Mouse (Mus musculus) spleen, postnatal 14 days (tissue): ENCODE measurements around the gene Fyn.

Source experiments
- DNase-seq, 2 experiments: peaks; one replicate each; pipeline ENCODE4 v3.0.0; 2021 to 2022; ENCODE audit warnings: low spot score in 2 of 2

The Fyn gene

DNA sequence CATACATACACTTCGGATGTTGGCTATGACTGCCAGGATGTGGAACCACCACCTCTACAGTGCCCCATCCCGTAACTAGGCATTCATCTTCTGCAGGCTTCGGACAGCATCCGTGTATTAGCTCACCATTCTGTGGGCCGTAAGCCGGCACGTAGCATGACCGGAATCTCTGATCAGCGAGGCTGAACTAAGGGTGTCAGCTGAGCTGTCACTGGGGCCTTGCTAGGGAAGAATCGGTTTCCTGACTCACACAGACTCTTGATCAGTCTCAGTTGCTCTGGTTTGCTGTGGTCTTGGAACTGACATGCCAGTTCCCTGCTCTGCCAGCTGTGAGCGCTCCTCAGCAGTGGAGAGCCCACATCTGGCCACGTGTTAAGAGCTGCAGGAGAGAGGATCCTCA is 137.7 kb downstream of the Fyn start:
- no peak for DNase-seq

DNA sequence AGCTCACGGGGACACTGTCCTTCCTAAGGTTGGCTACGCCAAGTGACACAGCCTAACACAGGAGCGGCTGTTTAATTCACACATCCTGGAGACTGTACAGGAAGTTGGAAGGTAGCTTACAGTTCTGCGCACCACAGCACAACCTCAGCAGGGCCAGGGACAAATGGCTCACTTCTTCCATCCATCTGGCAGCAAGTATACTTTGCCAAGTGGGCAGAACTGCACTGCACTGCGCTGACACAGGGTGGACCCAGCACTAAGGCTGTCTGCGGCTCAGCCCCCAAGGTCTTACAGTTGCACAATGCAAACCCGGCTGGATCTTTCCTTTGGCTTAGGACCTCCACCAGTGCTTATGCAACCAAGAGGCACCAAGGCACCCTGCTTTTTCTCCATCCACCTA is 138.2 kb downstream of the Fyn start:
- no peak for DNase-seq

DNA sequence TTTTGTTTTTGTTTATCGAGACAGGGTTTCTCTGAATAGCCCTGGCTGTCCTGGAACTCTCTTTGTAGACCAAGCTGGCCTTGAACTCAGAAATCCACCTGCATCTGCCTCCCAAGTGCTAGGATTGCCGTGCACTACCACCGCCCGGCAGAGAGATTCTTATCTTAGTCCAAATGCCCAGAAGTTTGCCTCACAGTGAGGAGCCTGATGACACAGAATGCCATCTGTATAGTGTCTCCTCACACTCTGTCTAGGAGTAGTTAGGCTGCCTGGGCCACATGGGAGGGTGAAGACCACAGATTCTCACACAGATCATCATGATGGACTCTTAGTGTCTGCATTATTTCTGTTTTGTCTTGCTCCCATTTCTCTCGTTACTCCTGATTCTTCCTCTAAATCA is 140.1 kb downstream of the Fyn start:
- DNase-seq, result no peak

DNA sequence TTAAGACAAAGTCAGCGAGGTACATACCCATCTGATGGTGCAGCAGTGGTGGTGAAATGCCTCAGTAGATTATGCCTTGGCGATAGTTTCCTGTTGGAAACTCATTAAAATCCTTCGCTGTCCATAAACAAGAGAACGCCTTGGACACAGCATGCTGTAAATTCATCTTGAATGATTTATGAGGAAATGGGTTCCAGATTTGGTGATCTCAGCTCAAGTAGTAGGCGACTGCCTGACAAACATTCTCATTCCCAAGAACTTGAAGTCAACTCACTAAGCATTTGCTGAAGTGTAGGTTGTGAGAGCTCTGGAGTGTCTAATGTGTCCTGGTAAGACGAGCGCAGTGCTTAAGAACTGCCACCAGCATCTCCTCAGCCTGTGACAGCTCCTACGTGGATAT is 141.3 kb downstream of the Fyn start:
- no peak for DNase-seq

DNA sequence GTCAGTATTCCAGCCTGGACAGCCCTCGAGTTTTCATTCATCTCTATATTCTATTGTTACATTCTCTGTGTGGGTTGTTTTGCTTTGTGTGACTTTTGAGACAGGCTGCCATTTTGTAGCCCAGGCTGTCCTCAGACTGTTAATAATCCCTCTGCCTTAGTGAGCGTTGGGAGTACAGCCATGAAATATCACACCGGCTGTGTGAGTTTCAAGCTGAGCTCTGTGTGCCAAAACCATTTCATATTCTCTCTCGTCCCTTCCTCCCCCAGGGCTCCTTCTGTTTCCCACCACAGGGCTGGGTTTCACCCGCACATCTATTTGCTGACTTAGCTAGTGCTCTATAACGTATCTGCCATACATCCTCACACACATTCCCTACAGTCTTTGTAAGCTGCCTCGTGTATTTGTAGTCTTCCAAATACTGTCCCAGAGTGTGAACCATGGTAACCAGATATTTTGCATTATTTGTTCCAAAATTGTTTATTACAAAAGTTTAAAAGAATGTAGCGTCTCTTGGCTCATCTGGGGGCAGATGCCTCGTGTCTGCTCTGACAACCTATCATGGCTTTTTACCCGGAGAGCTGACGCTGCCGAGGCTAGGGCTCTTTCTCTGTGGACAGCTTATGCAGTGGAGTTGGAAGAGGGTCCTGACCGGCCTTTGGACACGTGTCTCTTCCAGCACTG is 144.1 kb downstream of the Fyn start:
- DNase-seq, result no peak

DNA sequence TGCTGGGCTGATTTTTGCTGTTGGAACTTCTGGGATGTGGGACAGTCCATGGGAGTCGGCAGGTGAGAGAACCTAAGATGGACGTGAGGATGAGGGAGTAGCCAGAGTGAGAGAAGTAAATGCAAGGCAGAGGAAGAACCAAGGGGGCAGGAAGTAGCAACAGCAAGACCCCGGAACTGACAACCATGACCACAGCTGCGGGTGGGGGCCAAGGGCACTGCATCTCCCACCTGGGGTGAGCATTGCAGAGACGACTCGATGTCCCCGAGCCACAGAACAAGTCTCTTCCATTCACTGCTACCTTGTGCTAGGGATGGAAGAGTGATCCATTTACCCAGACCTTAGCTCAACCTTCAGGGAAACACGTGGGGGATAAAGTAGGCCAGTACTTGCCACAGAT is 146.3 kb downstream of the Fyn start:
- no peak for DNase-seq

DNA sequence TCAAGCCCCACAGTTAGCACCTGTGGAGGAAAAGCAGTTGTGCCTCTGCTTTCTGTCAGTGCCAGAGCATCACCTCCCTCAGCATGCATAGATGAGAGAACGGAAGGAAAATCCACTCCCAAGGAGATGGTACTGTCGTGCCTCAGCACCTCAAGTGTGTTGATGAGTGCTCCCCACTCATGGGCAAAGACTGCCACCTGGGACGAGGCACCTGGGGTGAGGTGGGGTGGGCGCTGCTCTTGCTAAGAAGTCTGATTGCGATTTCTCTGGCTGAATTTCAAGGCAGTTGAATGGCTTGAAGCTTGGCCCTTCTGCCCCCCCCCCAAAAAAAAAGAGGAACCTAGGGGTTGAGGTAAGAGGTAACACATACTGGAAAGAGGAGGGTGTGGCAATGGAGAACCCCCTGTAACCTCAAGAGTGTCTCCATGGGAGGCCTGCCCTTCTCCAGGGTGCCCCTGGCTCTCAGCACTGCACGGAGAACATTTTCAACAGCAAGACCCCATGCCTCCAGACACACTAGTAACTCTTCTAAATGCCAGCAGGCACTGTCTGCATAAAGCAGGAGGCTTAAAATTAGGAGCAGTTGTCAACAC is 148.0 kb downstream of the Fyn start:
- no peak for DNase-seq

DNA sequence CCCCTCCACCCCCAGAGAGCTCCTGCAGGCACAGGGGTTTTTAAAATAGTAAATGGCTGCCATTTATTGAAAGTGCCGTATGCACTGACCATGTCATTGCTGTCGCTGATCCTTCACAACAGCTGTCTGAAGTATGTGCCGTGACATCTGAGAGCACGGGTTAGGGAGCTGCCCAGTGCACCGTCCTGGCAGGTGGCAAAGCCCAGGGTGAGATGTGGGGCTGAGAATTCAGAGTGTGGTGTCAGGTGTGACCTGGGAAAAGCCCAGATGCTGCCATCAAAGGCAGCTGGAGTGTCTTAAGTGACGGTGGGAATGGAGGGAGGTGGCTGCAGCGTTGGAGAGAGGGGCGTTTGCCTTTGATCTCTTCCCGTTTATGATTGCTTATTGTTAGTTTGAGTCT is 148.7 kb downstream of the Fyn start:
- no peak for DNase-seq

DNA sequence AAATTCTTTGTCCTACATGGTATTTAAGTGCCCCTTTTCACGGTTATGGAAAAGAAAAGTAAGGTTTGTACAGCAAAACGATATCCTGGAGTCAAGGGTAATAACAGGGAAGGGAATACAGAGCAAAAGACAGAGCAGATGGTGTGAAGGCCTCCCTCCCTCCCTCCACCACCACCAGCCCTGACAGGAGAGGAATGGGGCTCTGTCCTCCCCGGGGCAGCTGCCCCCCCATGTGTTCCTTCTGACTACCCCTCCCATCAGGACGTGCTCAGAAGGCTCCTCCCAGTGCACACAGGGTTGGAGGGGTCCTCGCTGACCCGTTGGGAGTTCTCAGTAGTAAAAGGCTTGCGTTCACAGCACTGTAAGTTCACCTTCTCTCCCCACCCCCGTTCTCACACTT is 149.6 kb downstream of the Fyn start:
- DNase-seq, result no peak

DNA sequence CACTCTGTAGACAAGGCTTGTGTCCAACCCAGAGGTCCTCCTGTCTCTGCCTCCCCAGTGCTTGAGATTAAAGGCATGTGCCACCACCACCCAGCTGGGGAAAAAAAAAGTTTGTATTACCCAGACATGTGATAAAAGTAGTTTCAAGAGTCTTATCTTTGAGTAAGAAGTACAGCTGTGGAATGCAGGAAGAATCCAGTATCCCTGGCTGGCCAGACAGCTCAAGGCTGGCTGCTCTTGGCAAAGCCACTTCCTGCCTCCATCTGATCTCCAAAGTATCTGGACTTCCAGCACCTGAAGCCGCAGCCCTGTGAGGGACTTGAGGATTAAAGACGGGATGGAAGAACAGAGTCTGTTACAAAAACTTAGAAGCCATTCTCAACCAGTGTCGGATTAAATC is 150.2 kb downstream of the Fyn start:
- no peak for DNase-seq

DNA sequence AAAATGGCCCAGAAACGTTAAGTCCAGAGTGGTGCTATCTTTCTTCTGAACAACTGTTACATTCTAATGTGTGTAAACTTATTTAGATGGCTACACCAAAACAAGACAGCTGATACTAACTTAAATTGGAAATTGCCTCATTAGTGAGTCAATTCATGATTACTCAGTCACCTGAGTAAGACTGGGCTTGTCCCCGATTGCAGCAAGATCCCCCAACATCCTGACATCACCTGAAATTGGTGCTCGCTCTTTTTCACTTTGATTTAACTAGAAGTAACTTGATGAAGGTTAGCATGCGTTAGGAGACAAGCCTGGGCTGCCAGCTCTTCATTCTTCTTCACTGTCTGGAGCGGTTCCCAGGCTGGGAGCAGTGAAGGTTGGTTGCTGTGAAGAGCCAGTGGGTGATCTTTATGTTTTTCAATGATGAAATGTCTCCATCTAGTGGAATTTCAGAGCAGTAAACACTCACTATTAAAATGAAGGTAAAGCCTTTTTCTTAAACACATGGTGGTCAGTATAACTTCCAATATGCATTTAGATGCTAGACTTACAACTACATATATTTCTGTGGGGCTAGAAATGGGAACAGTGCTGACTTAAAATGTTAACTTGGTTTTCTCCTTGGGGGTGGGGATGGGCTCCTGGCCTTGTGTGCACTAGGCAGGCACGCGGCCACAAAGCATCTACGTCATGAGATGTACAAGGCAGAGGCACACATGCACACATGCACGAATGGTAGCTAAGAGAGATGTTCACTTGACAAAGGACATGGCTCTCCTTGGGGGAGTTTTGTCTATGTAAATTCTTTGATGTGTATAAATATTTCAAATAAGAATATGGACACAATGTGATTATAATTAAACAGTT is 151.7 kb downstream of the Fyn start:
- no peak for DNase-seq

DNA sequence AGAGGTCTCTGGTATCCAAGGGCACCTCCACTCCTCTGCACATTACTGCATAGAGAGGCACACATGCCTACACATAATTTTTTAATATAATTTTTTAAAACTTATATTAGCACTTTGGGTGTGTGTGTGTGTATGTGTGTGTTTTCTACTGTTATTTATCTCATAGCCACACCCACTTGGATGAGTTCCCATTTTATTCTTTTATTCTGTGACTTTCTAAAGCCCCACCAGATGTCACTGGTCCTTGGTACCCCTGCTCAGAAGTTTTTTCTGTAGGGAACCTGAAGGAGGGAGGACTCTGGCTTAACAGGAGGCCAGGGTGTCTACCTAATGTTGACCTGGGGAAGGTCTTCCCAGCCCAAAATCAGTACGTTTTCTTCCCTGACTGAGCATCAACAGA is 152.7 kb downstream of the Fyn start:
- no peak for DNase-seq

DNA sequence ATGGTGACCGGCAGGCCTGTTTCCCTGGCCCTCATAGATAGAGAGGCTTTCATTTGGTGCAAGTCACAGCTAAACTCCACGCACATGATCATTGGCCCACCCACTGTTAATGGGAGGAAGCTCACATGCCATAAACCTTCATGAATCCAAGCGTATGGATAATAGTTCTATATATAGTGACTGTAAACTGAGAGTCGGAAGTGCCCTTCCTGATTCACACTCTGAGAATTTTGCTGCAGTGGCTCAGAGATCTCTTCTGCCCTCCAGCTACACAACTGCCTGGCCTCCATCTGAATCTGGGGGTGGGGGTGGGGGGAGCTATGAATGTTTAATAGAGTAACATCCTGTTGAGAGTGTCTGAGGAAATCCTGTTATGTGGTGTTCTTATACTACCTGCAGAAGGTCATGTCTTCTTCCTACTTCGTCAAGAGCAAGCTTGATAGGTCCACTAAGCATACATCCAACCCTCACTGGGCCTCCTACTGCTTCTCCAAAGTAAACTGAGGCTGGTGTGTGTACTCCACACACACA is 153.3 kb downstream of the Fyn start:
- DNase-seq, result no peak

DNA sequence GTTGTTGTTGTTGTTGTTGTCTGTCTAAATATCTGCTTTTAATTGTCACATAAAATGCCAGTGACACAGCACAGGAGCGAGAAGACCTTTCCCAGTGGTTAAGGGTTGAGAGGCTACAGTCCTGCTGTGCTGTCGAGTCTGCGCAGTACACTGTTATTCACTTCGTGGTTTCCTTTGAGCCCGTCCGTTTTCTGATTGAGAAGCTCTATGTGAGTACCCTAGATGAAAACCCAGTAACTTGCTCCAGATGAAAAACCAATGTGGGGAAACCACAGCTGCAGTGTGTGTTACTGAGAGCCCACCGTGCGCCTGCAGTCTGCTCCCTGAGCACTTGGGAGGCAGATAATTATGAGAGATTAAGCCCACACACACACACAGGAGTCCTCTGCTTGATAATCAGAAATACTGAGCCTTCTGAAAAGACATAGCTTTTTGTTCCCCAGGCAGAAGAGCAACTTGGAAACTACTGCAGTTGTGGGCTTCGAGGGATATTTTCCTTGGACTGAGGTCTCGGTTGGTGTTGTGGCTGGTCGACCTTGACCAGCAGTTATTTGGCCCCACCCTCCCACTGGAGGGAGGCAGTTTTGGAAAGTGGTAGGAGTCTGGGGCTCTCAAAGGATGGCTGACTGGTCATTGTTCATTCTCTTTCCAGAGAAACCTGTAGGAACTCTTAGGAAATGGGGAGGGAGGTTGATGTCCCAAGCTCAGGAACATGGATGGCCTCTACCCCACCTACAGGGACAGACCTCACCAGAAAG is 154.4 kb downstream of the Fyn start:
- no peak for DNase-seq

DNA sequence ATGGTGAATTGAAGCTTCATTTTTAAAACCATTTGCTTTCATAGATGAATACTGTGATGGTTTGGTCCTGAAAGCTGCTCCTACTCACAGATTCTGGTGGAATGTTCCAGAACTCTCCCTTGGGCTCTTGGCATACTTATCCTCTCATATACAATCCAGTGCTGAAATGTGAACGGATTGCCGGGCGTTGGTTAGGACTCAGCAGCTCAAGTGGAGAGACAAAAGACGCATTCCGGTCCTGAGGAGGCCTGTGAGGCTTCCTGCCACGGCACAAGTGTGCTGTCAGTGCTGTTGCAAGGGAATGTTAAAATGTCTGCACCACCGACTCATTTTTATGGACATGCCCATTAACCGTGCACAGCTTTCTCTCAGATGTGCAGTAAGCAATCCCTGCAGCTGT is 155.7 kb downstream of the Fyn start:
- no peak for DNase-seq

DNA sequence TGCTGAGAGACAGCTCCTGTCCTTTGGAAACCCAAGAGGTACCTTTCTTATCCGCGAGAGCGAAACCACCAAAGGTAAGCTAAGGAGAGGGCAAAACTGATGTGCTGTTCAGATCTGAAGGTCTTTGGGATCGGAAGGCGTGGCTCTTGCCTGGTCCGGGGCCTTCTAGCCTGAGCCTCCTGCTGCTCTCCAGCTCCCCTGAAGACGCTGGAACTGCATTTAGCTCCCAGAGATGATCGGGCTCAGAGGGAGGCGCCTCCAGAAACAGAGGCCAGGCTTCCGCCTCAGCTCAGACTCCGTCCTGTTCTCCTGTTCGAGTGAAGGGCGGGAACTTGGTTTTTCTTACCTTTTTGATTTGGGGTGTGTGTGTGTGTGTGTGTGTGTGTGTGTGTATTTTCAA is 156.8 kb downstream of the Fyn start:
- DNase-seq, result no peak

DNA sequence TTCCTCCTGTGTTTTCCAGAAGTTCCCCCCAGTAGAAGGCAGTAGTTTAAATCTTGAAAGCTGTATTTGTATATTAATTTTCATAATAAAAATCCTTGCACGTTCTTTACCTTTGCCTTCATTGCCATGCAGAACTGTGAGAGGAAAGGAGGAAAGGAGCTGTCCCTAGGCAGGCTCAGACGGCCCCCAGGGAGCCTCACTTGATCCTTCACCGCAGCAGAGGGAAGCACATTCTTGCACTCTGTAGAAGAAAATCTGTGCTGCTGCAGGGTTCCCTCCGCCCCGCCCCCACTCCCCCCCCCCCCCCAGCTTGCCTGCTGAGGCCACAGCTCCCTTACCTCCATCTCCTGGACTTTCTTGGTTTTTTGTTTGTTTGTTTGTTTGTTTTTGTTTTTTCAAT is 158.5 kb downstream of the Fyn start:
- no peak for DNase-seq

DNA sequence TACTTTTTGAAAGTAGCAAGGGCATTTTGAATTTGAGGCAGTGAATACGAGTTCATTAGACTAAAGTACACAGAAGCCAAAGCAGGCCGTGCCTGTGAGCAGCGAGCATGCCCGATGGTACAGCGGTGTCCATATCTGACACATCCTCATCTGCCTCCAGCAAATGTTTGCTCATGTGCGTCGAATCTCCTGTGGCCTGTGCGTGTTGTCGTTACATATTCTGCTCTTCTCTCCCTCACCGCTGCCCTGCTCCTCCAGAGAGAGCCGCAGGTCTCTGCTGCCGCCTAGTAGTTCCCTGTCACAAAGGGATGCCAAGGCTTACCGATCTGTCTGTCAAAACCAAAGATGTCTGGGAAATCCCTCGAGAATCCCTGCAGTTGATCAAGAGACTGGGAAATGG is 160.5 kb downstream of the Fyn start:
- no peak for DNase-seq

DNA sequence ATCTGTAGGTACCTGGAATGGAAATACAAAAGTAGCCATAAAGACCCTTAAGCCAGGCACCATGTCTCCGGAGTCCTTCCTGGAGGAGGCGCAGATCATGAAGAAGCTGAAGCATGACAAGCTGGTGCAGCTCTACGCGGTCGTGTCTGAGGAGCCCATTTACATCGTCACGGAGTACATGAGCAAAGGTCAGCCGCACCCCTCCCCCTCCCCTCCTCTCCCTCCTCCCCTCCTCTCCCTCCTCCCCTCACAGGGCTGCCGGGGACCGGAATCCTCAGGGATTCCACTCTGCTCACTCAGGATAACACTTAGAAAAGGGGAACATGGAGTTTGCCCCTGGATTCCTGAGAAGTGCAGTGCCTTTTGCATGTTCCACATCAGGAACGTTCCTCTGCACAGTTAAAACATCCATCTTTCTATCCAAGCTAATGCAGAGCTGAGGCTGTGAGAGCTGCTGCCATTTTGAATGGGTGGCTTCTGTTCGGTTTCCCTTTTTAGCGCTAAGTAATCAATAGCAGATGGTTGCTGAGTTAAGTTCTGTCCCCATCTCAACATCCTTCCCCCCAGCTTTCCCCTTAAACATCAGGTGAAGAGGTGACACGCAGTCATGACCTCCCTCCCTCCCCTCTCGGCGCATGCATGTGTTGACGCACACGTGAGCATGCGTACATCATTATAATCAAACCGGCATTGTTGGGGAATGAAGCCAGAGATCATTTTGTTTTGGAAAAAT is 163.5 kb downstream of the Fyn start:
- DNase-seq, result no peak

DNA sequence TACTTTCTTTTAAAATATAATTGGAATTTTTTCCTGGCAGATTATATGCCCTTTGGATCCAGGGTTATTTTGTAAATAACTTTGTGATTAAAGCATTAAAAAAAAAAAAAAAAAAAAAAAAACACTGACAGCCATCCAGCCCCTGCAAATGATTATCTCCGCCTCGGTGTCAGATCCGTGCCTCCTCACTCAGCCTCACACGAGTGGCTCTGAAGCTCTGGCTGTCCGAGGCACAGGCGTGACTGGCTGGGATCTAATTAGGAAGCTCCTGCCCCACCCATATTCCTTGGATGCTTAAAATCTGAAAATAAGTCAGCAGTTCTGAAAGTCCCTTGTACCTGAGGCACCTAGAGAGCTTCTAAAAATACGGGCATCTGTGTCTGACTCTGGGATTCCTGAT is 164.2 kb downstream of the Fyn start:
- no peak for DNase-seq

DNA sequence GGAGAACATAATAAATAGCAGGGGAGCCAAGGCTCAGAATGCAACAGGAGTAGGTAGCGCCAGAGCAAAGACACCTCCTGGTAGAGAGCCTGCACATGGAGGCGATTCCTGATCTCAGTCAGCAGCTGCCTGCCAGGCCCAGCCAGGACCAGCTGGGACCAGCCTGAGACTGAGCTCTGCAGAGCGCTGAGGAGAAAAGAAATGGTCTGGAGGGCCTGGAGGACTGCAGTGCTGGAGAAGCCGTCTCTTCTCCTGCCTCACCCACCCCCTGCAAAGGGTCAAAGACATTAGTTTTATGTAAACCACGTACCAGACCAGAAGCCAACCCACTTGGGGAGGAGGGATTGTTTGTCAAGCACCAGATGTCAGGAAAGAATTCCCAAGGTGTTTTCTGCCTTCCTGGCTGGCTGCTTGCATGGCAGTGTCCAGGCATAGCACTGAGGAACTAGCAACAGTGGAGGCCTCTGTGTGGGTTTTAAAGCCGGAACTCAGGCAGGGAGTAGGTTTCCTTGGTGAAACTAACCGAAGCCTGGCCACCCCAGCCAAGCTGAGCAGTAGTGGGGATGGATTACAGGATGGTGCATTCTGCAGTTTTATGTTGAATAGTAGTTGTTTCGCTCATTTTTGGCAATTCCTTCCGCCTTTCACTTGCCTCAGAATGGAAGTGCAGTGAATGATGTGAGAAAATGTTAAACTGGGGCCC is 165.8 kb downstream of the Fyn start:
- DNase-seq, result no peak
